Mouse (Mus musculus) fibroblast of lung, adult 2 months (primary cell): ENCODE data around the gene Prkci.

Experiments
- DNase-seq: peaks from one replicate; pipeline ENCODE4 v3.0.0-alpha.2; 2011; ENCODE audit warnings: low read depth

Prkci gene

DNA sequence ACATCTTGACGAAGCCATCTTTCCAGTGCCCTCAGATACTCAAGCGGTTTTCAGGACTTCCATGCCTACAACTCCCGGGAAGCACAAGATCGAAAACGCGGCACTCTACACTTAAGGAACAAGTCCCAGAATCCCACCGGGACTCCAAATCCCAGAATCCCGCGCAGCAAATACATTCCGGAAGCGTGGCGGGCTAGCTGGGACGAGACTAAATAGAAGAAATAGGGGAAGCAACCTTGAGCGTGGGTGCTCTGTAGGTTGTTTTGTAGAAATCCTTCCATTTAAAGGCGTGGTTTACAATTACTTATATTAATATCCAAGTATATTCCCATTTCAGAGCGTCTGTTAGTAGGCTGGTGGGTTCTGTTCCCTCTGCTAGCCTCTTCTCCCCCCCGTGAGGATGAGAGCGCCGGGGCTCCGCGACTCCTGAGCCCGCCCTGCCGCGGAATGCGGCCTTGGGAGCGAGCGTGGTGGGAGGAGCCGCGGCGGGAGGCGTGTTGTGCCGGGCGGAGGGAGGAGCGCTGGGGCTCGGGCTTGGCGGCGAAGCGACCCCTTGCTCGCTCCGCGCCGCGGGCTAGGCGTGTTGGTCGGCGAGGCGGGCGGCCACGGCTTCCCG, at the start of gene Prkci:
Gene Prkci, plus strand, starts transcription at position 465 of the 616 bp plus-strand sequence.
- DNase-seq, result peak; percentile 82

DNA sequence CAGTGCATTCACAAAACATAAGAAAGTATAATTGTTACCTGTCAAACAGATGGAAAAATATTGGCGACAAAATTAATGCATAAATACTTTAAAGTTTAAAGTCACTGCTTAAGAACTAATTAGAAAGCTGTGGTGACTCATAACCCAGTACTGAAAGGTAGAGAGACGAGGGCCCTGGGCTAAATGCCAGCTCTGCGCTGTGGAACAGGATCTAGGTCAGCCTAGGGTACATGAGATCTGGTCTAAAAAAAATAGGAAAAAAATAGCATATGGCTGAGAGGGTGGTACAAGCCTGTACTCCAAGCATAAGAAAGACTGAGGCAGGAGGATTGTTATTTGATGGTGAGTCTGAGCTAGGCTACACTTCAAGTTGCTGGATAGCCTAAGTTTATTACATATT, 43.9 kb upstream of the Prkci start:
- DNase-seq, result no peak

DNA sequence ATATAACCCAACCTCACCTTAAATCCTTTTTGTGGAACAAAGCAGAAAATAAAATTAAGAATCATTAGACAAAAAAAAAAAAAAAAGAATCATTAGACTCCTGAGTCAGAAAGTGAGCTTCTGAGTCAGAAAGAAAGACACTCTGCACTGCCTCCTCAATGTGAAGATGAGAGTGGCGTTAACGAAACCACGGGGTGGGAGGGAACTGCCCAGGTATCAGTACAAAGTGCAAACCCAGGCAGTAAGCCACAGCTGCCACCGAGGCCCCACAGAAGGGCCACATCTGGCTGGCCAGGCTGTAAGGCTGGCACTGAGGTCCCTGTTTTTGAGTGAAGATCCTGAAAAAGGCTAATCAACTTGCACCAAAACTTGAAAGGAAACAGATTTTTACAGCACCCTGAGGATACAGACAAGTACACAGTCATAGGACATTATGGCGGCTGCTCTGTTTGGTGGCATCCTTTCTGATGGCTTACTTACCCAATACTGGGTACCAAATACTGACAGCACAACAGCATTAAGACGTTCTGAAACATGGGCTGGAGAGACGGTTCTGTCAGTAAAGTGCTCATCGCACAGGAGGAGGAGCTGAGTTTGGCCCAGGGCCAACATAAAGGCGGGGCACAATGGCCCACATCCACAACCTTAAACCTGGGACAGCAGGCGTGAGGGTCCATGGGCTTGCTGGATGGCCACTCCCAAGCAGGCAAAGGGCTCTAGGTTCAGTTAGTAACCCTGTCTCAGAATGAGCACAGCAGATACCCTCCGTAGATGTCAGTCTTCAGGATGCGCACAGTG, 43.1 kb upstream of the Prkci start:
- no peak for DNase-seq

DNA sequence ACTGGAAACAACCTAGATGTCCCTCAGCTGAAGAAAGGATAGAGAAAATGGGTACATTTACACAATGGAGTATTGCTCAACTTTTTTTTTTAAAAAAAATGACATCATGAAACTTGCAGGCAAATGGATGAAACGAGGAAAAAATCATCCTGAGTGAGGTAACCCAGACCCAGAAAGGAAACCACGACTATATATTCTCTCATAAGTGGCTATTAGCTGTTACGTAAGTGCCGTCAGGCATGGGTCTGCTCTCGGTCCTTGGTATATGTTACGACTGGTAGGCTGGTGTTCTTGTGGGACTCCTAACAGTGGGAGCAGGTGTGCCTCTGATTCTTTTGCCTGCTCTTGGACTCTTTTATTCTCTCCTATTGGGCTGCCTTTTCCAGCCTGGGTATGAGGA, 39.2 kb upstream of the Prkci start:
- DNase-seq, result no peak

DNA sequence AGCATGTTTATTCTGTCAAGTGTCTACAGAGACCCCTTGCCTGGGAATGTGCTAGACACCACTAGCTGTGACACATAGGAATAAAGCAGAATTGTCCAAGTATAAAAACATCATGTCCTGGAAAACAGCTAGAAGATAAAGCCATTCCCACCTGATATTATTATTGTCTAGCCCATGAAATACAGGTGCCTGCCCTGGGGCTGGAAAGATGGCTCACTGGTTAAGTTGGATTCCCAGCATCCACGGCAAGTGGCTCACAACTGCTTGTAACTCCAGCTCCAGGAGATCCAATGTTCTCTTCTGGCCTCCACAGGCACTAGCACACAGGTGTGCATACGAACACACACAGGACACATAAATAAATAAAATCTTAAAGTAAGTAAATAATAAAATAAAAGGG, 36.8 kb upstream of the Prkci start:
- DNase-seq, result no peak

DNA sequence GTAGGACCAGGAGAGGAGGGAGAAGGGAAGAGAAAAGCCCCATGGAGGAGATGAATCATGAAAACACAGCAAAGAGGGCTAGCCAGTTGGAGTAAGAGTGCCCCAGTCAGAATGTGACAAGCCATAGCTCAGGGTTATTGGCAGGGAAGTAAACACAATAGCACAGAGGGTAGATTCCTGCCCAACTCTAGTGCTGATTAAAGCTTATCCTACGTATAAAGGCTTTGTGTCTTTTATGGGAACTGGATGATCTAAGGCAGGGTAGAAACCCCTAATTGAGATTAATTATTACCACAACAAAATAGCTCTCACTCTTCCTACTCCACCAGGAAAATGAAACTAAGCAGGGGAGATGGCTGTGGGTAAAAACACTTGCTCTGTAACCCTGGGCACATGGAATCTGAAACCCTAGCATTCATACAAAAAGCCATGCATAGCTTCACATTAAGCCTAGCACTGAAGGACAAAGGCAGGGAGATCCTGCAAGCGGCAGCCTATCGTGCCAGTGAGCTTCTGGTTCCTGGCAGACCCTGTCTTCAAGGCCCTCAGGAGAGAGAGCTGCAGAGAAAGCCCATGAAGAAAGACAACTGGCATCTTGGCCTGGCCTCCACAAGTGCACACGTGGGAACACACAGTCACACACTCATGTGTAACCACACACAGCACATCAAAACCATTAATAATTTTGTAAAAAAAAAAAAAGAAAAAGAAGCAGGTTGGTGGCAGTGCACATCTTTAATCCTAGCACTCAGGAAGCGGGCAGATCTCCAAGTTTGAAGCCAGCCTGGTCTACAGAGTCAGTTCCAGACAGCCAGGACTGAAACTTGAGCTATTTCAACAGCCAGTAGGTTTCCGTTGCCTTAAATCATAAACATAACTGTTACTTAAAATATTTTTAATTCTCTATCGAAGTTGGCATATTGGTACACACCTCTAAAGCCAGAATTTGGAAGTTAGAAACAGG, 35.4 kb upstream of the Prkci start:
- no peak for DNase-seq

DNA sequence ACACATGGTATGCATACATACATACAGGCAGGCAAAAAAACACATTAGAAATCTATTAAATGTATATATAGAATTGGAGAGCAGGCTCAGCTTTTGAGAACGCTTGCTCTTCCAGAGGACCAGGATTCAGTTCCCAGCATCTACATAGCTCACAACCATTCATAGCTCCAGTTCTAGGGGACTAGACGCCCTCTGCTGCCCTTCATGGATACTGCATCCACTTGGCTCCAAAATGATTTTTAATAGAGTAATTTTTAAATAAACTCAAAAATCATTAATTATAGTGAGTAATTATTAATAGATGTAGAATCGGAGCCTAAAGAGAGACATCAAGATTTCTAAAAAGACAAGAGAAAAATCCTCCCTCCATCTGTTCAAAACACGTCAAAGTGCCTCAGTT, 32.4 kb upstream of the Prkci start:
- no peak for DNase-seq

DNA sequence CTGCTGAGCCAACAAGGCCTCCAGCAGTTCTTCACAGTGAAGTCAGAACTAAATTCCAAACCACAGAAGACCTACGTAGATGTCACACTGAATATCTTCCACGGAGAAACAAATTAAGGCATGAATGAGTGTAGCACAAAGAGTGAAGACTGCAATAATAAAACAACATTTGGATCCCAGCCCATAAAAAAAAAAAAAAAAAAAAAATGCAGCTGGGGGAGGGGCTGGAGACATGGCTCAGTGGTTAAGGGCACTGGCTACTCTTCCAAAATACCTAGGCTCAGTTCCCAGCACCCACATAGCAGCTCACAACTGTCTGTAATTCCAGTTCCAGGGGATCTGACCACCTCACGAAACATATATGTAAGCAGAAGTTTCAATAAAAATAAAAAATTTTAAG, 31.3 kb upstream of the Prkci start:
- no peak for DNase-seq

DNA sequence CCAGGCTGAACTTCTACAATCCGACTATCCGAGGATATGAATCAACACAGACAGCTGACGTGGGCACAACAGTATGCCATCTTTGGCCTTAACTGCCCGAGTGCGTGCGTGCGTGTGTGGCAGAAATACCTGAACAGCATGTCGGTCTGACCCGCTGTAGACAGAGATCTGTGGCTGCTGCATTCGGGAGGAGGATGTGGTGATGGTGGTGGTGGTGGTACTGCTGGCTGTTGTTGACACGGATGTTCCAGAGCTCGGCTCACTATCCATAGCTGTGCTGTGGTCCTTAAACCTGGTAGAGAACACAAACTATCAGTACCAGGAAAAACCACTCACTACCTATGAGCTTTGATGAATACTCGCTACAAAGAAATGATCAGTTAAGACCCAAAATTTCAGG, 29.9 kb upstream of the Prkci start:
- no peak for DNase-seq

DNA sequence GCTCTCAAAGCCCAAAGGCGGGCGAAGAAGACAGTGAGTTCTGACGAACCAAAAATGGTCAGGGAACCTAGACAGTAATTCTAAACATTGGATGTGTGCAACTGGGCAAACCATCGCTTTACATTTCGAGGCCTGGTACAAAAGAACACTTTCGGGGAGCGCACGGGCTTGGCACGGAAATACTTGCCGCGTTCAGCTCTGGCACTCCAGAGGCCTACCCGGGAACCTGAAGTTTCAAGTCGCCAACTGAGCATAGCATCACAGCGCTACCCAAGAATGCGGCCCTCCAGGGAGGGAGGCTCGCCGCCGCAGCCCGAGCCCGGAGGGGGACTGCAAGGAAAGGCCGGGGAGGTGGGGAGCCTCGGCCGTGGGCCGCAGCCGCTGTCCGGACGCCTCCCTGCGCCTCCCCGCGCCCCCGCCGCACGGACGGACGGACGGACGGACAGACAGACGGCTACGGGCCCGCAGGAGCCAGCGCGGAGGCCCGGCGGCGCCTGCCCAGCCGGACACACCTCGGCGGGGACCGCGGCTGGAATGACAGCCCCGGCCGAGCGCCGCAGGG, 26.9 kb upstream of the Prkci start:
- DNase-seq, result no peak

DNA sequence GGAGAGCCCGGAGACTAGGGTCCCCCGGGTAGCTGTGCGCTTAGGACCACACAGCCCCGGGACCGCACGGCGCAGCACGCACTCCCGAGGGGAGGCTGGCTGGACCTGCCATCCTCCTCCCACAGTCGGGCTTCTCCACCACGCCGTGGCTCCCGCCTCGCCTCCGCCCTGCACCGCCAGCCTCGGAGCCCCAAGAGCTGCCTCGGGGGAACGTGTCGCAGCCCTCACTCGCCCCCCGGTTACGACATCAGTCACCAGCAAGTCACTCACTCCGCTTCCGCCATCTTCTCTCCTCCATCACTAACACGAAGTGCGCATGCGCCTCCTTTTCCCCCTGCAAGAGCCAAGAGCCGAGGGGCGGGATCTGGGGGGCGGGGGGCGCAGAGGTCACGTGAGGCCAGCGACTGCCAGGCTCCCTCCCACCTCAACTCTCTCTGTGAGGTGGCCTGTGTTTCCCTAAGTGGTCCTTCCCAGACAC, 26.4 kb upstream of the Prkci start, which contains the start of gene Phc3:
Gene Phc3, minus strand, starts transcription at position 312 of the 478 bp plus-strand sequence.
- DNase-seq, result peak; percentile 76

DNA sequence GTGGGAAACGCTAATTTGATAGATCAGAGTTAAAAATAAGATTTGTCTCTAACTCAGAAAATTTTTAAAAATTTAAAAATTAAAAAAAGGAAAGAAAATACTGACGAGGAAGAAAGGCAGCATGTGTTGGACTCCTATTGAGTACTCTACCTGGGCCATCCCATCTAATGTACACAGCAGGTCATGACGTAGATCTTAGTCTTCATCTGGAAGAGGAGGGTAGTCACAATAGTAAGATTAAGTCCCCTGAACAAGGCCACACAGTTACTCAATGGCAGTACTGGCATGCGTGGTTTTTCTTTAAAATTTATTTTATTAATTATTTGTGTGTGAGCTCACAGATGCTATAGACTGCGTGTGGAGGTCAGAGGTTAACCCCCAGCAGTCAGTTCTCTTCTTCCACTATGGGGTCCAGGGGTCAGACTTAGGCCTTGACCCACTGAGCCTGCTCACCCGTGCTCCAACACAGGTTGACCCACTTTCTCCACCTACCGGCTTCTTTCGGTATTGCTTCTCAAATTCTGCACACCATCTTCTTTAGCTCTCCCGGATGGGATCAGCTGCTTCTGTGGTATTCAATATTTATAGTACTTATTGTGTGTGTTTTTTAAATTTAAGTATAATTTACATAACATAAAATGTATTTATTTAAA, 20.3 kb upstream of the Prkci start:
- no peak for DNase-seq

DNA sequence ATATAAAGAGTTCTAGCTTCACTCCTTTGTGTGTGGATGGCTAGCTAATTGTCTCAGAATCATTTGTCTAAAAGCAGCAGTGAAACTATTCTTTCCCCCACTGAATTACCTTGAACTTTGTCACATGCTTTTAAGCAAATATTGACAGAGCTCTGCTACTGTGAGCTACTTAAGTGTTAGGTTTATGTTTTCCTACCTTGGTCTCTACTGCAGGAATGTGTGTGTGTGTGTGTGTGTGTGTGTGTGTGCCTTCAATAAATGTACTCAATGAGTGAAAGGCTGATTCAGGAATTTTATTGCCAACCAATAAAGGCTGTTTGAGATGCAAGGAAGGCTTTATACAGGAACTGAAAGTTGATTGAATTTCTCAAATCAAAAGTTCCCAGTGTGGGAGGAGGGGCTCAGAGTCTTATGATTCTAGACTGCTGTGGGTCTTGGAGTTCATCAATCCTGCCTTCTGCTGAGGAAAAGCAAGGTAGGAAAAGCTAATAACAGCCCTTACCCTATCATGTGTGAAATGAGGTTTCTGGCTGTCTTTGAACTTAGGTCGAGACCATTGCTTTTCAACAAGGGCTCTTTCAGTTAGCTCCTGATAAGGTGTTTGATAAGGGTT, 18.4 kb upstream of the Prkci start:
- no peak for DNase-seq

DNA sequence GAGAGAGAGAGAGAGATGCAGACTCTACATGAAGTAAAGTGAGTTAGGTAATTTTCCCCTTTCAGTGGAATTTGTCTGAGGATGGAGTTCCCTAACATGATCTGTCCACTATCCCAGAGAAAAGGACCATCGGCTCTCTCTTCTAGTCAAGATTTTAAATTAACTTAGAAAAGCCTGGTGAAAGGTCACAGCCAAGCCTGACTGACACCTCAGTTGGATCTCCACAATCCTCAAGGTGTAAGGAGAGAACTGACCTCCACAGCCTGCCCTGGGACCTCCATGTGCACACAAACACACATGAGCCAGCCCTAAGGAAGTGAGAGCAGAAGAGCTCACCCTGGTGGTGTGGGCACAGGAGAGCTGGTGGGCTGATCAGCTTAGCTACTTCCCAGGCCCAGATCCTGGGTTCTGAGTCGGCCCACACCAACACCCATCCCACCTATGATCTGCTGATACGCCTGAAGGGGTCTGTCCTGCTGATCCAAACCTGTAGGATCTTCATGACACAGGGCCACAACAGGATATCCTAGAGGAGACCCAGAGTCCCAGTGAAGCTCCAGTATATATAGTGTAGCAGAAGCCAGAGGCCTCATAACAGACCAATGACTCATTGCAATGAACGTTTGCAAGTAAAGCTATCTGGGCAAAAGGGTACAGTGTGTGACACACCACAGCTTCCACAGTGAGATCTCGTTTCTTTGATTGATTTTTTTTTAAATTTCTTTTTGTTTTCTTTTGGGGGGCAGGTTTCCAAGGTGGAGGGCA, 13.7 kb upstream of the Prkci start:
- no peak for DNase-seq

DNA sequence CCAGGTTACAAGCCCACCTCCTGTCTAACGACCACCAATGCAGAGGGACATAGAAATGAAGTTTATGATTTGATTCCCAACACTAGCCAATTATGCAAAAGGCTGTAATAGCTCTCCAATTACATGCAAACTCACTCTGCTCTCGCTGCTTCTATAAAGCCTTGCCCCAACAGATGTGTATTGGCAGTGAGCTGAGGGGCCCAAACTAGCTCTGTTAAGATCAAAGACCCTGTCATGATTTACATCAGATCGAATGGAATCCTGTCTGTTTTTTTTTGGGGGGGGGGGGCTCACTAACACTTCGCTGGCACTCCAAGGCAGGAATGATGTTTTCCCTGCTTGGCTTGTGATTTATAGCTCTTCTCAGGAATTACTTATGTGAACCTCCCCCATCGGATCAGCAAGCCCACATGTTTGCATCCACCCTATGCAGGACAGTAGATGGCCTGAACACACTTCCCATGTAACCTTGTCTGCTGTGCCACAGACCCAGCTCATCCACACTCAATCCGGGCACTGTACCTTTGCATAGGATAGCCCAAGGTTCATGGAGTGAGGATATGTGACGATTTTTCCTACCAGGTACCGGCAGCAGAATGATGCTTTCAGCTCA, 12.5 kb upstream of the Prkci start:
- DNase-seq, result no peak

DNA sequence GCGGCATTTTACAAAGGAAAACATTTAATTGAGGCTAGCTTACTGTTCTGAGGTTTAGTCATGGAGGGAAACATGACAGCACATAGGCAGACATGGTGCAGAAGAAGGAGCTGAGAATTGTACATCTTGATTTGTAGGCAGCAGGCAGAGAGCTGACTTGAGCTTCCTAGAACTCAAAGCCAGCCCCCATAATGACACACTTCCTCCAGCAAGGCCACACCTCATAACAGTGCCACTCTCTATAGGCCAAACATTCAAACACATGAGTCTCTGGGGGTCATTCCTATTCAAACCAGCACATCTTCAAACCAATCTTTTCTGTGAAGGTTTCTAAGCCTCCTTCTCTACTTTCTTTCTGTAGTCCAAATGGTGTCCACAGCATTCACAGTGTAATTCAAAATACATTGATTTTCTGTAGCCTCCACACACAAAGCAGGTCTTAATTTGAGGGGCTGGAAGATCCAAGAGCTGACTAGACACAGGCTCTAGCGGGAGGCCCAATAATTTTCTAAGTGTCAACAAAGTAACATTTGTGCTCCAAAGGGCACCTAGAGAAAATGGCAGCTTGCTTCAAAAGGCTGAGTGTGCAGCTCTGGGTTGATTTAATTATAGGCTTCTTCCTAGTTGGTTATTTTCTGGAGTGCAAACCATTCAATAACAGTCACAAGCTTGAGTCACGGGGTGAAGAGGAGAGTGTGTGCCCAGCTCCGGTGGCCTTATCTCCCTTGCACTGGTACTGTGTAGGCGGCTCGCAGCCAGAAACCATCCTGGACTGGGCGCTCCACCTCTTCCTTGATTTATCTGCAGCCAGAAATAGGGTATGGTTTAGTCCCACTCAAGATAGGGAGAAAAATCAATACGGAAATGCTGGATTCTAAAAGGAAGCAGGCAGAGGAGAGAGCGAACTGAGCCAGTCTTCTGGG, 7.9 kb upstream of the Prkci start:
- DNase-seq, result no peak

DNA sequence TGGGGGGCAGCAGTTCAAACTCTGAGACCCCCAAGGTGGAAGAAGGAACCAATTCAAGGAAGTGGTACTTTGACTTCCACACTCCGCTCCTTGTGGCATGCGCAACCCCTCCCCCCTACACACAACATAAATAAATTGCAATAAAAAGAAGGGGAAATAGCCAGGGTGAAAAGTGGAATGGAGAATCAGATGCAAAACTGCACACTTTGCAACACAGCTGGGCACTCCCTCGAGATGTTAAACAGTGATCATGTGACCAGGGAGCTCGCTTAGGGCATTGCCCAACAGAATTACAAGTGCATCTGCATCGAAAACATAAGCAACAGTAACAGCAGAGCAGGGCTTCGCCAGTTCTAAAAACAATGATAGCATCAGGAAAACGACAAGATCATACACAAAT, 3.4 kb upstream of the Prkci start:
- no peak for DNase-seq

DNA sequence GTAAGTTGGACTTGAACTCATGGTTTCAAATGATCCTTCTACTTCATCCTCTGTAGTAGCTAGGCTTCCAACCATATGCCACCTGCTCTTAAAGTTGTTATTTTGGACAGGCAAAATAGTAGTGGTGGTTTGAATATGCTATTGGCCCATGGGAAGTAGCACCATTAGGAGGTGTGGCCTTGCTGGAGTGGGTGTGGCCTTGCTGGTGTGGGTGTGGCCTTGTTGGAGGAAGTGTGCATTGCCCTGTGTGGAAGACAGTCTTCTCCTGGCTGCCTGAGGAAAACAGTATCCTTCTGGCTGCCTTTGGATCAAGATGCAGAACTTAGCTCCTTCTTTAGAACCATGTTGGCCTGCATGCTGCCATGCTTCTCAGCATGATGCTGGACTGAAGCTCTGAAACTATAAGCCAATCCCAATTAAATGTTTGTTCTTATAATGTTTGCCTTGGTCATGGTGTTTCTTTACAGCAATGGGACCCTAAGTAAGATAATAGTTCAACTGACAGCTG, 2.4 kb upstream of the Prkci start:
- no peak for DNase-seq

DNA sequence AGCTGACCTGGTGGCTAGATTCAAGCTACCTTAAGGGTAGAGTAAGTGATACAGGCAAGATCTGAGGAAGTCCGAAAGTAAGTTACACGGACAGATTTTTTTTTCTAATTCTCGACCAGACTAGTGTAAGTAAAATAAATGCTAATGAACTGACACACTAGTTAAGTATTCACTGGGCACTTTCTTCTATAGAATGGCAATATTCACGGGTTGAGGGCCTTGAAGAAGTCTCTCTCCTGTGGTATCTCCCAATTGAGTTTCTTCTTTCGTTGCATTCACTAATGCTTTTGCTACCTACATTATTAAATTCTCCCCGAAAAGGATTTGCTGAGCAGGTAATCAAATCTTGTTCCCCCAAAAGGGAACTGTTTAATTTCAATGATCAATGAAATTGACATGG, 688 bp upstream of the Prkci start:
- no peak for DNase-seq
